8 mouse cellular contexts compared by ENCODE assay signal in genomic region chr7:127208553-127209438, GRCm38 (mm10). TPM values are rescaled to one million over a fixed set of nuclear protein-coding genes. Genes with fewer than 3 reads are reported as not detected.
DNase-seq lines count a peak whose midpoint lies in the region; ATAC-seq lines count a peak whose summit lies in the region.

TSS of gene Mylpf (plus strand) at chr7:127208890.

- no peaks in the 10 kb centered on the region for H3K9me3 ChIP-seq in heart, embryonic 10.5 days
- H3K9me3 ChIP-seq in kidney, embryonic 15.5 days (replicated peaks) = no peaks in the 10 kb centered on the region

- peaks cover 1% of the 10 kb centered on the region; the same call in 1 of the 2 replicates for H3K27me3 ChIP-seq in heart, embryonic 10.5 days (ENCODE audit: insufficient read depth, poor library complexity, severe bottlenecking)
- H3K27me3 ChIP-seq in kidney, embryonic 15.5 days = peaks cover under 1% of the 10 kb centered on the region; the same call in 1 of the 2 replicates

- peaks cover 39% of the 10 kb centered on the region for H3K4me1 ChIP-seq in heart, embryonic 10.5 days
- H3K4me1 ChIP-seq in kidney, embryonic 15.5 days = peaks cover 36% of the 10 kb centered on the region

- peak within 1 kb of the TSS; percentile 95 for H3K9ac ChIP-seq in kidney, embryonic 15.5 days

- under 1% methylated on average over 44 of the region's 44 CpGs for WGBS in heart, embryonic 10.5 days
- under 1% methylated on average over 44 of the region's 44 CpGs for WGBS in kidney, embryonic 15.5 days

- H3K27ac ChIP-seq in heart, embryonic 10.5 days = peak within 1 kb of the TSS; percentile 97
- peak within 1 kb of the TSS; percentile 93 for H3K27ac ChIP-seq in kidney, embryonic 15.5 days

- peaks cover 15% of the 10 kb centered on the region for H3K36me3 ChIP-seq in heart, embryonic 10.5 days
- peaks cover 4% of the 10 kb centered on the region for H3K36me3 ChIP-seq in kidney, embryonic 15.5 days

- peak; percentile 91 to 92 for DNase-seq in B cell, adult 2 months
- DNase-seq in brain, adult 2 months (ENCODE audit: low read depth, low spot score) = peak; percentile 100
- peak; percentile 98 for DNase-seq in heart, embryonic 10.5 days (ENCODE audit: low spot score)
- peak; percentile 93 for DNase-seq in liver
- peak; percentile 90 to 95 for DNase-seq in spleen, postnatal 4 days (ENCODE audit: low spot score in 2 of 2)

- ATAC-seq in erythroblast, adult 5-6 weeks (replicated peaks; ENCODE audit: low FRiP score, poor library complexity, severe bottlenecking) = peak; percentile 77
- ATAC-seq in kidney, embryonic 15.5 days (replicated peaks; ENCODE audit: low FRiP score) = peak; percentile 96
- peak; percentile 78 for ATAC-seq in monocyte, adult 5-6 weeks (replicated peaks; ENCODE audit: insufficient number of reproducible peaks, low FRiP score, low TSS enrichment, poor library complexity, severe bottlenecking)

- peak within 1 kb of the TSS; percentile 91 for H3K4me2 ChIP-seq in kidney, embryonic 15.5 days

- peak within 1 kb of the TSS; percentile 75 for H3K4me3 ChIP-seq in heart, embryonic 10.5 days
- peak within 1 kb of the TSS; percentile 92 for H3K4me3 ChIP-seq in kidney, embryonic 15.5 days (replicated peaks)

RNA-seq across cellular contexts. Expression of gene Mylpf, which starts in this region (rescaled TPM):
- total RNA-seq in erythroblast, adult 5-6 weeks (2015; ENCODE audit: low replicate concordance) = 6.5 and 9.8 TPM in 2 replicates
- total RNA-seq in erythroblast, adult 5-6 weeks (2017; ENCODE audit: low replicate concordance) = 16.2 and 61.5 TPM in 2 replicates
- 40.4 and 51.1 TPM in 2 replicates for polyA plus RNA-seq in heart, embryonic 10.5 days (2016; fragmentation: Nextera tagmentation; extraction: Ambion mirVana)
- 51.1 and 90.2 TPM in 2 replicates for polyA plus RNA-seq in kidney, embryonic 15.5 days (2015; fragmentation: Nextera tagmentation; extraction: Ambion mirVana)
- 8.7 to 33.8 TPM (median 15.4 TPM) in 3 replicates for total RNA-seq in monocyte, adult 5-6 weeks (2017)

Comparison
In these comparisons a context has a peak if more than half of its experiments do, and no peak if none do; other contexts are left out.
1. Peak in every context shown above with its lines: DNase-seq, ATAC-seq, H3K4me3 ChIP-seq and H3K27ac ChIP-seq.